Mouse (Mus musculus) neutrophil, adult 5-6 weeks (primary cell): Measurements from ENCODE around the gene Rere. TPM values are rescaled to one million over a fixed set of nuclear protein-coding genes. Genes with fewer than 3 reads are reported as not detected.
"Not testable (repeated sequence)": the region's sequence is repeated elsewhere in the genome, so short reads cannot be mapped to it uniquely, and the experiment has no call there.

ENCODE experiments used
- ATAC-seq: fragments of 151-379, 151-347 bp; 2 replicates; pipeline ENCODE4 v1.8.0; 2017; ENCODE audit warnings: mild to moderate bottlenecking, moderate TSS enrichment; ENCODE audit not compliant: insufficient number of reproducible peaks, poor library complexity, low FRiP score, severe bottlenecking; ENCODE audit errors: extremely low read depth
- total RNA-seq: library from RNA; stranded (forward); fragments of 200-1000 nt; gene quantifications from 2 replicates; pipeline ENCODE4 v1.2.3, GENCODE M21; 2017

Gene Rere
- total RNA-seq, 1 experiment from 2014 or later, result 59.4 TPM

- ATAC-seq, result no peak
Measured at GRCm38 (mm10) chr4:150250549-150251422, 30.7 kb upstream of the Rere start.

DNA sequence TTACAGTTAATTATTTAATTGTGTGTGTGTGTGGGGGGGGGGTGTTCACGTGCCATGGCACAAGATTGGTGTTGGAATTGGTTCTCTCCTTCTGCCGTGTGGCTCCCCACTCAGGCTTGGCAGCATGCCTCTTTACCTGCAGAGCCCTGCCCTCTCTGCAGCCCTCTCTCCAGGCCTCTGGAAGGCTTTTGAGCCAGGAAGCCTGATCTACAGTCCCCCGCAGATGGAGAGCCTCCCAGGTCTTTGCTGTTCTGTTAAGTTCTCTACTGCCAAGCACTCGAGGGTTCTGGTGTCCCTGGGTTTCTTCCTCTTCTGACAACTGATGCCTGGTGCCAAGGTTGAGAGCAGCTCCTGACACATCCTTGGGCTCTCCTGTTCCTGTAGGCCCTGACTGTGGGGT is 27.0 kb upstream of the Rere start:
- ATAC-seq, result no peak

DNA sequence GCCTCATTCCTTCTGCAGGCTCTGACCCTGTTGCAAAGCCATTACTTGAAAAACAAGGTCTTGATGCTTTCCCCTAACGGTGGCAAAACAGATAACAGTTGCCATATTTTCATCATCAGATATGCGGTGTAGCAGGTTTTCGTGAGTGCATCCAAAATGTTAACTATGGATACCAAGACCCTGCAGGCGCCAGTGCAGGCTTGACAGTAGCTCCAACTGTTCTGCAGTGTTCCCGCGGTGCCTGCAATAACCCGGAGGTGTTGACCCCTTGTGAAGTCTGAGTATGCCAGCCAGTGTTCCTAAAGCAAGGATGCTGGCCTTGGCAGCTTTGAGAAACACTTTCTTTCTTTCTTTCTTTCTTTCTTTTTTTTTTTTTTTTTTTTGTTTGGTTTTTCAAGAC is 26.3 kb upstream of the Rere start:
- no peak for ATAC-seq

DNA sequence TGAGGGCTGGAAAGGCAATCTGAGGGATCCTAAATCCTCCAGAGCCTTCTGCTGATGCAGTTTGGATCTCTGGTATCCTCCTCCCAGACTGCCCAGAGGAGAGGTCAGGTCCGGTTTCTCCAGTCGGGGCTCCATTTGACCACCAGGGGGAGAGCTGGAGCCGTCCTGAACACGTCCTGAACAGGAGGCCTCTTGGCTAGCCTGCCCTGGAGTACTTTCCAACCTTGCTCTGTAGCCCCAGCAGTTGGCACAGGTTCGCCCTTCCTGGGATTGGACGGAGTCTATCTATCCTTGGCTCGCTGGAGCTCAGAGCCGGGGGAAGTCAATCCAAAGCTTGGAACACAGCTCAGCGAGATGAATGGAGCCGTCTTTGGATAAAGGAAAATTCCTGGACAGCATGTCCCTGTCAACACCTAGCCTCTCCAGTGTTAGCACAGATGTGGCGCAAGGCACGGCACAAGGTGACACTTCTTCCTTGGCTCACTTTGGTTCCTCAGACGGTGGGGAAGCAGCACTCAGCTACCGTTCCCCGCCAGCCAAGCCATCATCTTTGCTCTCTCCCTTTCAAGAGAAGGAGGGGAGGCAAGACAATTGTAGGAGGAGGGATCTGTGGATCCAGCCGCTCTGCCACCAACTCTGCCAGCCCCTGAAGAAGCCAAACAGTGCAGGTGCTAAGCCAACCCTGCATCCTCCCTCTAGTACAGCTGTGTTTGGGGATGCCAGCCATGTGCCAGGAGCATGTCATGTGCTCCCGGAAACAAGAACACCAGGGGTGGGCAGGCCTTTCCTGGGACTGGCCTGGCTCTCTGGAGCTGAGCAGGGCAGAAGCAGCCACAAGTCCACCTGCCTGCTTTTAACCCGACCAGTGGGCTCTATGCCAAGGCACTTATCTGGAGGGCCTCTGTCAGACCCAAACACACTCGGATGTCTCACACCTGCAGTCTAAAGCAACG is 23.9 kb upstream of the Rere start:
- ATAC-seq, result peak; percentile 75

- ATAC-seq, result no peak
Measured at GRCm38 (mm10) chr4:150258388-150258787, 23.1 kb upstream of the Rere start.

DNA sequence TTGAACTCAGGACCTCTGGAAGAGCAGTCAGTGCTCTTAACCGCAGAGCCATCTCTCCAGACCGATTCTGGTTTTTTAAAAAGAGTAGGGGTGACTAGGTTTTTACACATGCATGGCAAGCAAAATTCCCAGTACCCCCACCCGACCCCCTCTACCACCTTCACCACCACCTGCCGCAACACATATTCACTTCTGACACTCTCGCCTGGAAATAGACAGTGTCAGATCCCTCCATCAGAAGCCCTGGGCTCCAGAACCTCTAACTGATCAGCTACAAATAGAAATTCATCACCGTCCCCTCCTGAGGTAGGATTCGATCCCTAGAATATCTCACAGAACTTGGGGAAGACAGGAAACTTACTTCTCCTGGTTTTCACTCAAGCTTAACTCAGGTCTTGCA is 21.9 kb upstream of the Rere start:
- no peak for ATAC-seq

- no peak for ATAC-seq
Measured at GRCm38 (mm10) chr4:150260111-150260510, 21.3 kb upstream of the Rere start.

DNA sequence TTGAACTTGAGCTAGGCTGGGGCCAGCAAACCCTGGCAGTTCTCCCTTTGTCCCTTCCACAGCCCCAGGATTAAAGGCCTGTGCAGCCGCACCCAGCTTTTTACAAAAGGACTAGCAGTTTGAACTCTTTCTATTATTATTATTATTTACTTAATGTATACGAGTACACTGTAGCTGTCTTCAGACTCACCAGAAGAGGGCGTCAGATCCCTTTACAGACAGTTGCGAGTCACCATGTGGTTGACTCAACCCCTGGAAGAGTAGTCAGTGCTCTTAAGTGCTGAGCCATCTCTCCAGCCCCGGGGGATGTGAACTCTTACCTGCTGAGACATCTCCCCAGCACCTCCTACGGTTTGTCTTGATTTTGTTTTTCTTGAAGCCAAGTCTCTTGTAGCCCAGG is 20.7 kb upstream of the Rere start:
- ATAC-seq, result no peak

- no peak for ATAC-seq
Measured at GRCm38 (mm10) chr4:150262301-150262700, 19.1 kb upstream of the Rere start.

GRCm38 (mm10) chr4:150264903-150265302 is 16.5 kb upstream of the Rere start:
- no peak for ATAC-seq

DNA sequence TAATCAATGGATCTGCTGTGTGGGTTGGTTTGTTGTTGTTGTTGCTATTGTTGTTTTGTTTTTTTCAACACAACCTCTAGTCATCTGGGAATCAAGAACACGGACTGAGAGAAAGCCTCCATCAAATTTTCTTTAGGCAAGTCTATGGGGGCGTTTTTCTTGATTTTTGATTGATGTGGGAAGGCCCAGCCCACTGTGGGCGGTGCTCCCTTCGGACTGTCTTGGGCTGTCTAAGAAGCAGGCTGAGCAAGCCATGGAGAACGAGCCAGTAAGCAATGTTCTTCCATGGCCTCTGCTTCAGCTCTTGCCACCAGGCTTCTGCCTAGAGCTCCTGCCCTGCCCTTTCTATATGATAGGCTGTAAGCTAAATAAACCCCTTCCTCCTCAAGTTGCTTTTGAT is 16.0 kb upstream of the Rere start:
- no peak for ATAC-seq

DNA sequence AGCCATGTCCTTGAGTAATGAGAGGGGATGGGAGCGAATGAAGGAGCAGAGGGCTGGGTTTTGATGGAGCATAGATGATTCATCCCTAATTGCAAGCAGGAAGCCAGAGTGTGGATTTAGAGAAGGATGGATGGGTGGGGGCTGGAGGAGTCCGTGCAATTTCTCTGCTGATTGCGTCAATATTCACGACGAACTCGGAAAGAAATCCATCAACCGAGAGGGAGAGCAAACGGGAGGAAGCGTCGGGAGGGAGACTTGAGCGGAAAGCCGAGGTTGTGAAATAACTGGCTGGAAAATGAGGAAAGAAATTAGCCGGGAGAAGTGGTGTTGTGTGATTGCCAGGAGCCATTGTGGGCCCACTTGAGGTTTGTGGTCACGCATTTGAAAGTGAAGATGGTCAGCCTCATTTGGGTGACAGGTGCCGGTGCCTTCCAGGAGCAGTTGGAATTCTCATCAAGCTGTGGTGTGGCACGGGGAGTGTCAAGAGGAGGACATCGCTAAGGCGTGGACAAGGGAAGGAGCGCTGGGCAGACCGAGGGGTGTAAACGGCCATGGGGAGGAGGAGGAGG is 14.7 kb upstream of the Rere start:
- no peak for ATAC-seq

DNA sequence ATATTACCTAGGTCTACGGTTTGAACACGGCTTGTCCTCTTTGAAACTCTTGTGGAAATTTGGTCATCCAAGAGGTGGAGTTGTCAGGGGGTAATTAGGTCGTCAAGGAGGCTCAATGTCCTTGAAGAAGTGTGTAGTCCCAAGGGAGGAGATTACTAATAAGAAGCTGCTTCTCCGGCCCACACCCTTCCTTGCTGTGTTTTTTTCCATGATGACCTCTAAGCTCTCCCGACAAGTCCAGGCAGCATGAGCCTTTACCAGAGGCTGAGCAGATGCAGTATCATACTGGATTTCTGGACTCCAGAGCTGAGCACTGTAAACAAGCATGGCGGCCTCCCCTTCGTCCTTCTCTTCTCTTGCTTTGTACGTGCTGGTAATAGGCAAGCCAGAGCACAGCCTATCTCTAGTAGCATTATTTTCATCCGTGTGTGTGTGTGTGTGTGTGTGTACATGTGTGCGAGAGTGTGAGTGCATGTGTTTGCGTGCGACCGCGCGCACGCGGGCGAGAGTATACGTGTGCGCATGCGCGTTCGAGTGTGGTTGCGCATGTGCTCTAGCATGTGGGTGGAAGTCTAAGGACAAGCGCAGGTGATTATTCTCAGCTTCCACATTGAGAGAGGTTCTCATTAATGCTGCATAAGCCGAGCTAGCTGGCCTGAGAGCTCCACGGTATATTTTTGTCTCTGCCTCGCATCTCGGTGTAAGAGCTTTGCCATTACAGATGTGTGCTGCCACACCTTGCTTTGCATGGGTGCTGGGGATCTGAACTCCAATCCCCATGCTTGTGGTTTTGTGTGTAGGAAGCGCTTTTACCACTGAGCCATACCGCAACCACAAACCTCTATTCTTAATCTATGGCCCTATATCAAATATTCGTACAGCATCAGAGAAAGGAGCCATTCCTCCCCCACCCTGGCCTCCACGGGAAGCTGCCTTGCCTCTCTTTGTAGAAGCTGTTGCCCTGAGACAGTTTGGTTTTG is 12.5 kb upstream of the Rere start:
- ATAC-seq, result no peak

- ATAC-seq, result peak; percentile 26; the same call in 1 of the 2 replicates
Measured at GRCm38 (mm10) chr4:150269679-150270078, 11.8 kb upstream of the Rere start.

- not testable (repeated sequence) for ATAC-seq
Measured at GRCm38 (mm10) chr4:150270718-150271117, 10.7 kb upstream of the Rere start.

DNA sequence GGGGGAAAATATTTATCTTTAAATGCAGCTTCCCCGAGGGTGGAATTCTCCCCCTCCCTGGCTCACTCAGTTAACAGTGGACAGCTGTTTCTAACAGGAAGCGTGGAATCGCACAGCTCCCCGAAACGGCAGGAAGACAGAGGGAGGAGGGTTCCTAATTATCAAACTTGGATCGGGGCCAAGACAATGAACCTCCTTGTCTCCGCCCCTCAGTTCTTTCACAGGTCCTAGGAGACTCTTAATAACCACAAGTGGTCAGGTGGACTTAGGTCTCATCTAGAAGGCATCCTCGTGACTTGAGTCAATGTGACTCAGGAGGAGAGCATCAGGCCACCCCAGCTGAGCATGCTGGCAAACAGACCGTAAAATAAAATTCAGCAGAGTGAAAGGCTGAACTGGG is 8.7 kb upstream of the Rere start:
- ATAC-seq, result no peak

GRCm38 (mm10) chr4:150275531-150275930 is 5.9 kb upstream of the Rere start:
- ATAC-seq, result no peak

GRCm38 (mm10) chr4:150279336-150279735 is 2.1 kb upstream of the Rere start:
- not testable (repeated sequence) for ATAC-seq
